Mouse (Mus musculus) macrophage (primary cell): ENCODE measurements around the gene Adamtsl5. TPM values are rescaled to one million over a fixed set of nuclear protein-coding genes. Genes with fewer than 3 reads are reported as not detected.

Source experiments
- H3K27ac ChIP-seq: fragments of 350-480 bp; formaldehyde crosslinking; 2 replicates; pipeline ENCODE4 v1.9.0; 2021
- H3K36me3 ChIP-seq: fragments of 350-480 bp; formaldehyde crosslinking; 2 replicates; pipeline ENCODE4 v1.9.0; 2021; ENCODE audit errors: inconsistent target
- H3K4me3 ChIP-seq: fragments of 350-480 bp; formaldehyde crosslinking; 2 replicates; pipeline ENCODE4 v1.9.0; 2021; ENCODE audit errors: inconsistent target
- H3K79me2 ChIP-seq: fragments of 350-480 bp; formaldehyde crosslinking; 2 replicates; pipeline ENCODE4 v1.9.0; 2021; ENCODE audit errors: inconsistent target
- WGBS: methylation state at CpG from one replicate; pipeline ENCODE4 v1.1.7; 2026; ENCODE audit warnings: inconsistent platforms; ENCODE audit not compliant: missing documents; 5-methylcytosine and 5-hydroxymethylcytosine counted together
- polyA plus RNA-seq: library from polyadenylated mRNA; stranded (reverse); fragments of 250-400 nt; gene quantifications from 3 replicates; pipeline ENCODE4 v1.2.4, GENCODE M21; 2018; ENCODE audit warnings: inconsistent platforms

Adamtsl5 gene
- polyA plus RNA-seq, 1 experiment from 2014 or later, result 4.7 TPM

GRCm38 (mm10) chr10:80311560-80311959, 36.7 kb downstream of the Adamtsl5 start:
- WGBS, result 96% methylated on average over 13 of the region's 16 CpGs
- H3K79me2 ChIP-seq, result no peaks in the 10 kb centered on the region
- H3K27ac ChIP-seq, result no peak overlapping the region
- no peak overlapping the region for H3K4me3 ChIP-seq
- H3K36me3 ChIP-seq, result no peaks in the 10 kb centered on the region

- no peak overlapping the region for H3K4me3 ChIP-seq
- no peak overlapping the region for H3K27ac ChIP-seq
- H3K36me3 ChIP-seq, result no peaks in the 10 kb centered on the region
- no peaks in the 10 kb centered on the region for H3K79me2 ChIP-seq
- WGBS, result 2% methylated on average over 25 of the region's 25 CpGs
These were observed 43.4 kb downstream of the Adamtsl5 start for GRCm38 (mm10) chr10:80304862-80305261.

GRCm38 (mm10) chr10:80304458-80304857, 43.8 kb downstream of the Adamtsl5 start:
- WGBS, result 6% methylated on average over 12 of the region's 12 CpGs
- Histone ChIP-seq H3K36me3 (no peaks in the 10 kb centered on the region), H3K79me2 (no peaks in the 10 kb centered on the region), H3K27ac (no peak overlapping the region), H3K4me3 (no peak overlapping the region)

- no peak overlapping the region for H3K4me3 ChIP-seq
- no peaks in the 10 kb centered on the region for H3K79me2 ChIP-seq
- H3K36me3 ChIP-seq, result no peaks in the 10 kb centered on the region
- WGBS, result 72% methylated on average over 8 of the region's 9 CpGs
- no peak overlapping the region for H3K27ac ChIP-seq
These were observed 45.7 kb downstream of the Adamtsl5 start for GRCm38 (mm10) chr10:80302471-80302881.

- no peaks in the 10 kb centered on the region for H3K36me3 ChIP-seq
- WGBS, result 89% methylated on average over 5 of the region's 5 CpGs
- H3K4me3 ChIP-seq, result no peak overlapping the region
- H3K79me2 ChIP-seq, result no peaks in the 10 kb centered on the region
- H3K27ac ChIP-seq, result no peak overlapping the region
These were observed 46.2 kb downstream of the Adamtsl5 start for GRCm38 (mm10) chr10:80302082-80302355.

GRCm38 (mm10) chr10:80301256-80302081, 46.7 kb downstream of the Adamtsl5 start:
- 83% methylated on average over 9 of the region's 10 CpGs for WGBS
- Histone ChIP-seq H3K27ac (no peak overlapping the region), H3K36me3 (no peaks in the 10 kb centered on the region), H3K4me3 (no peak overlapping the region), H3K79me2 (no peaks in the 10 kb centered on the region)

- no peaks in the 10 kb centered on the region for H3K79me2 ChIP-seq
- no peak overlapping the region for H3K4me3 ChIP-seq
- H3K27ac ChIP-seq, result no peak overlapping the region
- no peaks in the 10 kb centered on the region for H3K36me3 ChIP-seq
- 73% methylated on average over 10 of the region's 11 CpGs for WGBS
These were observed 47.5 kb downstream of the Adamtsl5 start for GRCm38 (mm10) chr10:80300672-80301181.

- no peak overlapping the region for H3K27ac ChIP-seq
- WGBS, result 56% methylated on average over 10 of the region's 10 CpGs
- H3K36me3 ChIP-seq, result no peaks in the 10 kb centered on the region; the same call in 1 of the 2 replicates
- no peaks in the 10 kb centered on the region for H3K79me2 ChIP-seq
- no peak overlapping the region for H3K4me3 ChIP-seq
These were observed 48.4 kb downstream of the Adamtsl5 start for GRCm38 (mm10) chr10:80299824-80300223.

- Histone ChIP-seq H3K27ac (no peak overlapping the region), H3K36me3 (peaks cover 5% of the 10 kb centered on the region), H3K4me3 (no peak overlapping the region), H3K79me2 (no peaks in the 10 kb centered on the region)
- 24% methylated on average over 15 of the region's 15 CpGs for WGBS
These were observed 48.9 kb downstream of the Adamtsl5 start for GRCm38 (mm10) chr10:80299301-80299700.

- Histone ChIP-seq H3K36me3 (peaks cover 10% of the 10 kb centered on the region), H3K4me3 (no peak overlapping the region), H3K79me2 (peaks cover under 1% of the 10 kb centered on the region; the same call in 1 of the 2 replicates), H3K27ac (no peak overlapping the region)
- WGBS, result 14% methylated on average over 24 of the region's 26 CpGs
These were observed 49.5 kb downstream of the Adamtsl5 start for GRCm38 (mm10) chr10:80298571-80299281.

GRCm38 (mm10) chr10:80297526-80298133, 50.6 kb downstream of the Adamtsl5 start:
- Histone ChIP-seq H3K27ac (no peak overlapping the region), H3K36me3 (peaks cover 10% of the 10 kb centered on the region), H3K4me3 (no peak overlapping the region), H3K79me2 (peaks cover 11% of the 10 kb centered on the region)
- 78% methylated on average over 8 of the region's 8 CpGs for WGBS

GRCm38 (mm10) chr10:80296824-80297223, 51.4 kb downstream of the Adamtsl5 start:
- Histone ChIP-seq H3K36me3 (peaks cover 10% of the 10 kb centered on the region), H3K4me3 (no peak overlapping the region), H3K27ac (no peak overlapping the region), H3K79me2 (peaks cover 13% of the 10 kb centered on the region)
- WGBS, result 90% methylated on average over 5 of the region's 5 CpGs

- WGBS, result 9% methylated on average over 23 of the region's 26 CpGs
- peaks cover 10% of the 10 kb centered on the region for H3K36me3 ChIP-seq
- H3K27ac ChIP-seq, result no peak within 1 kb of the TSS
- H3K79me2 ChIP-seq, result peaks cover 13% of the 10 kb centered on the region
- H3K4me3 ChIP-seq, result no peak within 1 kb of the TSS; the same call in 1 of the 2 replicates
These were observed 52.4 kb downstream of the Adamtsl5 start, which contains the start of gene Apc2 for GRCm38 (mm10) chr10:80295618-80296425. TSS of gene Apc2 (plus strand) at chr10:80295977.

- WGBS, result 78% methylated on average over 7 of the region's 7 CpGs
- H3K36me3 ChIP-seq, result peaks cover 10% of the 10 kb centered on the region
- no peak overlapping the region for H3K27ac ChIP-seq
- H3K4me3 ChIP-seq, result no peak overlapping the region
- H3K79me2 ChIP-seq, result peaks cover 13% of the 10 kb centered on the region
These were observed 53.4 kb downstream of the Adamtsl5 start for GRCm38 (mm10) chr10:80294788-80295303.
